ENCODE assay signal across 27 mouse cellular contexts in genomic region chr17:80967475-80967874, GRCm38 (mm10). TPM values are rescaled to one million over a fixed set of nuclear protein-coding genes. Genes with fewer than 3 reads are reported as not detected.
DNase-seq lines count a peak whose midpoint lies in the region; ATAC-seq lines count a peak whose summit lies in the region.
"Had no signal": no experiment of that assay in that cellular context is flagged by ENCODE, and none has a peak within 500 bp of the region (broad histone marks: within the 10 kb centered on the region; RNA-seq: fewer than 3 reads in every experiment).

No protein-coding gene starts in this region.

- H3K4me1 ChIP-seq in hindbrain, embryonic 11.5 days (replicated peaks; ENCODE audit: control insufficient read depth, insufficient read depth, low read length), result 0 out of 2 replicates have a peak, but pooled peaks cover 5% of the 10 kb centered on the region
- H3K4me1 ChIP-seq in hindbrain, embryonic 16.5 days (ENCODE audit: control insufficient read depth, insufficient read depth, low read depth, low read length), result peaks cover 27% of the 10 kb centered on the region
- peaks cover 38% of the 10 kb centered on the region for H3K4me1 ChIP-seq in midbrain, embryonic 12.5 days
- H3K4me1 ChIP-seq in midbrain, embryonic 16.5 days (ENCODE audit: control insufficient read depth, insufficient read depth, low read length), result peaks cover 30% of the 10 kb centered on the region
- H3K4me1 ChIP-seq: intestine, embryonic 15.5 days had no signal

- peak; percentile 33; the same call in 1 of the 2 replicates for ATAC-seq in hindbrain, embryonic 11.5 days (ENCODE audit: low FRiP score)
- ATAC-seq in hindbrain, embryonic 16.5 days, result no peak
- no peak for ATAC-seq in midbrain, embryonic 12.5 days (ENCODE audit: low FRiP score, low read depth)
- ATAC-seq in midbrain, embryonic 16.5 days, result no peak
- ATAC-seq: forebrain, embryonic 16.5 days; intestine, embryonic 15.5 days had no signal

- DNase-seq in embryo, embryonic 10 days (ENCODE audit: low spot score), result peak; percentile 63
- DNase-seq in embryo, embryonic 9.5 days (ENCODE audit: extremely low spot score), result no peak
- peak; percentile 51 for DNase-seq in hindbrain, embryonic 11.5 days (ENCODE audit: low spot score)
- peak; percentile 61 for DNase-seq in MN1 (ENCODE audit: low spot score)
- DNase-seq in right cerebral cortex, postnatal 10 days (ENCODE audit: low spot score in 2 of 2), result no peak
- DNase-seq: adrenal gland, adult 8-10 months; cerebellum, adult 8-10 months; cerebellum, postnatal 25 days; gastrocnemius, adult 2 months; kidney, adult 8-10 months; kidney, postnatal 10 days; layer of hippocampus, adult 9-11 months; liver; lung, adult 2 months; lung, postnatal 10 days; spleen, adult 18-20 months; thymus, postnatal 14 days had no signal

- no peak overlapping the region for H3K27ac ChIP-seq in hindbrain, embryonic 11.5 days (ENCODE audit: low read depth, low read length)
- no peak overlapping the region for H3K27ac ChIP-seq in hindbrain, embryonic 16.5 days (ENCODE audit: low read depth, low read length)
- H3K27ac ChIP-seq in midbrain, embryonic 12.5 days (replicated peaks), result 0 out of 2 replicates have a peak overlapping the region, but pooled peaks have one; percentile 10
- no peak overlapping the region for H3K27ac ChIP-seq in midbrain, embryonic 16.5 days (ENCODE audit: low read length)
- H3K27ac ChIP-seq: gastrocnemius, adult 2 months; intestine, embryonic 15.5 days; liver, embryonic 14.5 days; macrophage had no signal

- H3K4me2 ChIP-seq in hindbrain, embryonic 11.5 days (replicated peaks; ENCODE audit: low read depth, low read length), result no peak overlapping the region
- H3K4me2 ChIP-seq in hindbrain, embryonic 16.5 days (ENCODE audit: low read length), result no peak overlapping the region
- no peak overlapping the region for H3K4me2 ChIP-seq in midbrain, embryonic 12.5 days (replicated peaks)
- H3K4me2 ChIP-seq in midbrain, embryonic 16.5 days (ENCODE audit: low read length), result no peak overlapping the region
- H3K4me2 ChIP-seq: intestine, embryonic 15.5 days had no signal

- no peaks in the 10 kb centered on the region for H3K9me3 ChIP-seq in hindbrain, embryonic 11.5 days (ENCODE audit: control insufficient read depth, low read length)
- H3K9me3 ChIP-seq in hindbrain, embryonic 16.5 days (ENCODE audit: control insufficient read depth, low read length), result no peaks in the 10 kb centered on the region
- H3K9me3 ChIP-seq in midbrain, embryonic 12.5 days, result no peaks in the 10 kb centered on the region
- H3K9me3 ChIP-seq in midbrain, embryonic 16.5 days (replicated peaks; ENCODE audit: control insufficient read depth, low read length, poor library complexity, severe bottlenecking), result no peaks in the 10 kb centered on the region
- H3K9me3 ChIP-seq: intestine, embryonic 15.5 days had no signal

- WGBS in hindbrain, embryonic 11.5 days, result 41% methylated on average over 7 of the region's 7 CpGs
- 48% methylated on average over 7 of the region's 7 CpGs for WGBS in hindbrain, embryonic 16.5 days
- WGBS in midbrain, embryonic 12.5 days, result 52% methylated on average over 7 of the region's 7 CpGs
- 49% methylated on average over 7 of the region's 7 CpGs for WGBS in midbrain, embryonic 16.5 days

- no peaks in the 10 kb centered on the region for H3K27me3 ChIP-seq in hindbrain, embryonic 11.5 days (ENCODE audit: control insufficient read depth, insufficient read depth, low read length)
- H3K27me3 ChIP-seq in hindbrain, embryonic 16.5 days (replicated peaks; ENCODE audit: control insufficient read depth, insufficient read depth, low read length), result no peaks in the 10 kb centered on the region
- no peaks in the 10 kb centered on the region for H3K27me3 ChIP-seq in midbrain, embryonic 12.5 days
- H3K27me3 ChIP-seq in midbrain, embryonic 16.5 days (ENCODE audit: control insufficient read depth, insufficient read depth, low read depth, low read length), result no peaks in the 10 kb centered on the region
- H3K27me3 ChIP-seq: intestine, embryonic 15.5 days had no signal

- no peak overlapping the region for H3K4me3 ChIP-seq in hindbrain, embryonic 11.5 days (ENCODE audit: low read depth, low read length)
- H3K4me3 ChIP-seq in hindbrain, embryonic 16.5 days (ENCODE audit: low read length), result no peak overlapping the region
- no peak overlapping the region for H3K4me3 ChIP-seq in midbrain, embryonic 12.5 days
- no peak overlapping the region for H3K4me3 ChIP-seq in midbrain, embryonic 16.5 days (ENCODE audit: low read depth, low read length)
- H3K4me3 ChIP-seq: erythroblast, embryonic 14.5 days; gastrocnemius, adult 2 months; intestine, embryonic 15.5 days; myocyte had no signal

- no peak overlapping the region for H3K9ac ChIP-seq in hindbrain, embryonic 11.5 days (ENCODE audit: low read depth, low read length)
- no peak overlapping the region for H3K9ac ChIP-seq in hindbrain, embryonic 16.5 days (ENCODE audit: low read depth, low read length)
- H3K9ac ChIP-seq in midbrain, embryonic 12.5 days (replicated peaks), result 0 out of 2 replicates have a peak overlapping the region, but pooled peaks have one; percentile 20
- no peak overlapping the region for H3K9ac ChIP-seq in midbrain, embryonic 16.5 days (ENCODE audit: low read depth, low read length)
- H3K9ac ChIP-seq: intestine, embryonic 15.5 days; liver, embryonic 14.5 days had no signal

- no peaks in the 10 kb centered on the region for H3K36me3 ChIP-seq in hindbrain, embryonic 11.5 days (ENCODE audit: control insufficient read depth, insufficient read depth, low read length)
- H3K36me3 ChIP-seq in hindbrain, embryonic 16.5 days (ENCODE audit: control insufficient read depth, insufficient read depth, low read length), result no peaks in the 10 kb centered on the region
- H3K36me3 ChIP-seq in midbrain, embryonic 12.5 days, result no peaks in the 10 kb centered on the region
- H3K36me3 ChIP-seq in midbrain, embryonic 16.5 days (ENCODE audit: control insufficient read depth, insufficient read depth, low read length), result no peaks in the 10 kb centered on the region
- H3K36me3 ChIP-seq: intestine, embryonic 15.5 days had no signal

RNA-seq across cellular contexts. Expression of gene Tmem178, which starts 23.0 kb away (rescaled TPM):
- 17.0 and 19.8 TPM in 2 replicates for polyA plus RNA-seq in hindbrain, embryonic 11.5 days (2014; fragmentation: Nextera tagmentation; extraction: Ambion mirVana)
- 26.5 and 29.4 TPM in 2 replicates for polyA plus RNA-seq in hindbrain, embryonic 16.5 days (2015; fragmentation: Nextera tagmentation; extraction: Ambion mirVana)
- 23.4 and 23.5 TPM in 2 replicates for polyA plus RNA-seq in midbrain, embryonic 12.5 days (2016; fragmentation: Nextera tagmentation; extraction: Ambion mirVana)
- 20.8 and 23.9 TPM in 2 replicates for polyA plus RNA-seq in midbrain, embryonic 16.5 days (2015; fragmentation: Nextera tagmentation; extraction: Ambion mirVana)
- polyA plus RNA-seq: C2C12; erythroblast, embryonic 14.5 days; myocyte had no signal

Comparison
In these comparisons a context has a peak if more than half of its experiments do, and no peak if none do; other contexts are left out.
1. DNase-seq: peak in embryo, embryonic 10 days (single experiment), hindbrain, embryonic 11.5 days (single experiment) and MN1 (single experiment); none in embryo, embryonic 9.5 days (single experiment) and right cerebral cortex, postnatal 10 days (0 of 2).